Mouse (Mus musculus) C2C12 (cell line): ENCODE results near the gene Coq8a.

Experiments
- CEBPB ChIP-seq: IDR thresholded peaks from one replicate; pipeline ENCODE4 v1.6.1; 2011; ENCODE audit warnings: low read depth, mild to moderate bottlenecking, control low read depth, moderate library complexity
- CTCF ChIP-seq: IDR thresholded peaks from one replicate; pipeline ENCODE4 v1.5.1; 2011; ENCODE audit not compliant: control insufficient read depth, insufficient read depth, insufficient read length
- FOSL1 ChIP-seq: IDR thresholded peaks from one replicate; pipeline ENCODE4 v1.8.0; 2011; ENCODE audit warnings: mild to moderate bottlenecking, low read length; ENCODE audit not compliant: poor library complexity, insufficient read depth, severe bottlenecking
- MAX ChIP-seq: IDR thresholded peaks from one replicate; pipeline ENCODE4 v1.6.1; 2011; ENCODE audit warnings: mild to moderate bottlenecking, control low read depth
- MYOD1 ChIP-seq: IDR thresholded peaks from one replicate; pipeline ENCODE4 v1.6.1; 2011; ENCODE audit warnings: low read depth; ENCODE audit not compliant: control insufficient read depth, insufficient read length
- MYOG ChIP-seq: IDR thresholded peaks from one replicate; pipeline ENCODE4 v1.6.1; 2011; ENCODE audit not compliant: control insufficient read depth, insufficient read length; ENCODE audit errors: extremely low read depth
- USF1 ChIP-seq: IDR thresholded peaks from one replicate; pipeline ENCODE4 v1.6.1; 2011; ENCODE audit warnings: low read depth, mild to moderate bottlenecking, control low read depth, moderate library complexity

- TF ChIP-seq CTCF, result no peak
- TF ChIP-seq USF1, result no peak
- no peak for TF ChIP-seq MAX
- no peak for TF ChIP-seq MYOD1
- no peak for TF ChIP-seq MYOG
- TF ChIP-seq CEBPB, result no peak
- TF ChIP-seq FOSL1, result no peak
Observed at GRCm38 (mm10) chr1:180128077-180128792, 71.2 kb downstream of the Coq8a start.
